Mouse (Mus musculus): ENCODE measurements around the gene Nr2e1.

Gene Nr2e1

GRCm38 (mm10) chr10:42587961-42588750 is 4.7 kb upstream of the Nr2e1 start:
- no peak for DNase-seq (ENCODE audit: low spot score in 2 of 2)

GRCm38 (mm10) chr10:42585596-42586305 is 2.3 kb upstream of the Nr2e1 start:
- no peak for DNase-seq (ENCODE audit: low spot score in 2 of 2)

- DNase-seq (ENCODE audit: low spot score in 2 of 2), result no peak
Observed at GRCm38 (mm10) chr10:42585156-42585555, 1.7 kb upstream of the Nr2e1 start.

- no peak for DNase-seq (ENCODE audit: low spot score in 2 of 2)
Observed at GRCm38 (mm10) chr10:42584436-42584983, 1.1 kb upstream of the Nr2e1 start.

- no peak for DNase-seq (ENCODE audit: low spot score in 2 of 2)
Observed at GRCm38 (mm10) chr10:42583902-42584435, 537 bp upstream of the Nr2e1 start.

- DNase-seq (ENCODE audit: low spot score in 2 of 2), result peak in 1 of 2 experiments; percentile 41
Observed at GRCm38 (mm10) chr10:42582566-42583110, 794 bp downstream of the Nr2e1 start.

- DNase-seq (ENCODE audit: low spot score in 2 of 2), result no peak
Observed at GRCm38 (mm10) chr10:42581694-42582565, 1.5 kb downstream of the Nr2e1 start.

GRCm38 (mm10) chr10:42580951-42581277 is 2.5 kb downstream of the Nr2e1 start:
- DNase-seq (ENCODE audit: low spot score in 2 of 2), result no peak

GRCm38 (mm10) chr10:42580131-42580950 is 3.1 kb downstream of the Nr2e1 start:
- no peak for DNase-seq (ENCODE audit: low spot score in 2 of 2)

- DNase-seq (ENCODE audit: low spot score in 2 of 2), result no peak
Observed at GRCm38 (mm10) chr10:42579475-42580130, 3.8 kb downstream of the Nr2e1 start.

GRCm38 (mm10) chr10:42578698-42579474 is 4.5 kb downstream of the Nr2e1 start:
- DNase-seq (ENCODE audit: low spot score in 2 of 2), result no peak

- no peak for DNase-seq (ENCODE audit: low spot score in 2 of 2)
Observed at GRCm38 (mm10) chr10:42578281-42578675, 5.2 kb downstream of the Nr2e1 start.

GRCm38 (mm10) chr10:42577525-42578280 is 5.7 kb downstream of the Nr2e1 start:
- no peak for DNase-seq (ENCODE audit: low spot score in 2 of 2)

- no peak for DNase-seq (ENCODE audit: low spot score in 2 of 2)
Observed at GRCm38 (mm10) chr10:42574639-42575038, 8.8 kb downstream of the Nr2e1 start.

GRCm38 (mm10) chr10:42572971-42573370 is 10.5 kb downstream of the Nr2e1 start:
- no peak for DNase-seq (ENCODE audit: low spot score in 2 of 2)

- DNase-seq (ENCODE audit: low spot score in 2 of 2), result no peak
Observed at GRCm38 (mm10) chr10:42572567-42572966, 10.9 kb downstream of the Nr2e1 start.

- DNase-seq (ENCODE audit: low spot score in 2 of 2), result no peak
Observed at GRCm38 (mm10) chr10:42562272-42562671, 21.2 kb downstream of the Nr2e1 start.

GRCm38 (mm10) chr10:42559581-42560200 is 23.7 kb downstream of the Nr2e1 start:
- no peak for DNase-seq (ENCODE audit: low spot score in 2 of 2)

Data from urinary bladder, adult 18-20 months (tissue).